Mouse (Mus musculus) monocyte, adult 2 months (primary cell): ENCODE results near the gene 4933402N22Rik.
"Not testable (repeated sequence)": the region's sequence is repeated elsewhere in the genome, so short reads cannot be mapped to it uniquely, and the experiment has no call there.

Experiments
- DNase-seq, 2 experiments: peaks; one replicate each; pipeline ENCODE4 v3.0.0; 2022; ENCODE audit warnings: low spot score in 2 of 2, low read depth in 1 of 2

The 4933402N22Rik gene

DNA sequence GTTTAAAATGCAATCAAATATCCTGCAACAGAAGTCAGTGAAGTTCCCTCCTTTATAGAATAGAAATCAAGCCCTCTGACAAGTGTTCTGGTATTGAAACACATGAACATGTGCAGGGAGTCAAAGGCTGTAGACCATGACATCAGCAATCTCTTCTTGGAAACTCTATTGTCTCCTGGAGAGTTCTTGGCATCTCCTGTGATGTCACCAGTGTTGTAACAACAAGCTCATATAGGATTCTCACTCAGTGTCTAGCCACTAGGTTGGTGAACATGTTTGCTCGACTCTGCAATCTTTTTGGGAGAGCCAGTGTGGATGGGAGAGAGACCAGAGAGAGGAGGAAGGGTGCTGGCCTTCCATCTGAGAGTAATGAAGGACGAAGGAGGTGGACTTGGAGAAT, at the start of gene 4933402N22Rik:
4933402N22Rik (plus strand) TSS at position 301 of the 400 bp plus-strand sequence.
- not testable (repeated sequence) for DNase-seq

DNA sequence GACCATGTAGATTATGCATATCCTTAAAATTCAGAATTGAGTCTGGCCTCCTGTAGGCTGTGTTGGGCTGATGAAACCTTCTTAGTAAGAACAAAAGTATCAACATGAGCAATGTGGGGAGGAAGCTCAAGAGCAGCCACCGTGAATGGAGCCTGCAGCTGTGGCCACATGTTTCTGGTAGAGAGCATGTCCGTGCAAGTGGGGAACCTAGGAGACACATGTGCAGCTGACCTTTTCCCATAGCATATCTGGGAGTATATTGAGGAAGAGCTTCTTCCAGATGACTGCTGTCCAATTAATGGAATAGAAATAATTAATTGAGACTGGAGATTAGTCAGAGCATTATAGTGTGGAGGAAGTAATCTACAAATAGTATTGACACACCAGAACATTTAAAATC, 5.9 kb downstream of the 4933402N22Rik start:
- DNase-seq, result not testable (repeated sequence)
